In genomic region chr3:67479806-67480205, GRCm38 (mm10) we compare ENCODE assay signal across 15 mouse cellular contexts.
DNase-seq lines count a peak whose midpoint lies in the region.
"Had no signal": no experiment of that assay in that cellular context is flagged by ENCODE, and none has a peak within 500 bp of the region (broad histone marks: within the 10 kb centered on the region; RNA-seq: fewer than 3 reads in every experiment).

No protein-coding gene starts in this region.

- DNase-seq in cerebellum, postnatal 10 days: peak; percentile 24 to 55
- no peak for DNase-seq in cerebellum, postnatal 4 days (ENCODE audit: low spot score in 2 of 2)
- DNase-seq in cerebellum, postnatal 14 days: peak; percentile 27 to 51
- DNase-seq in cerebellum, adult 8-10 months: no peak
- peak; percentile 33 to 59 for DNase-seq in cerebellum, postnatal 25 days
- DNase-seq in cerebellum, adult 18-20 months: no peak
- DNase-seq: adrenal gland, adult 2 months; adrenal gland, adult 8-10 months; adrenal gland, postnatal 10 days; adrenal gland, postnatal 14 days; adrenal gland, postnatal 25 days; adrenal gland, postnatal 36 days; B cell, adult 2 months; cerebellum, adult 11 months; cerebellum, adult 11-12 months had no signal

Comparison
In these comparisons a context has a peak if more than half of its experiments do, and no peak if none do; other contexts are left out.
1. DNase-seq: peak in cerebellum, postnatal 10 days (2 of 2), cerebellum, postnatal 14 days (2 of 2) and cerebellum, postnatal 25 days (2 of 2); none in cerebellum, postnatal 4 days (0 of 2), cerebellum, adult 8-10 months (single experiment) and cerebellum, adult 18-20 months (0 of 2).